Mouse (Mus musculus): ENCODE data around the gene Ppp2r5c.

Ppp2r5c gene

GRCm38 (mm10) chr12:110610713-110611112, 163.8 kb downstream of the Ppp2r5c start:
- DNase-seq (ENCODE audit: low read depth): no peak

GRCm38 (mm10) chr12:110630056-110630455, 183.1 kb downstream of the Ppp2r5c start:
- no peak for DNase-seq (ENCODE audit: low read depth)

Data from naive thymus-derived CD4-positive, alpha-beta T cell, adult 2 months (primary cell).